Mouse (Mus musculus): Measurements from ENCODE around the gene Hip1.

DNA sequence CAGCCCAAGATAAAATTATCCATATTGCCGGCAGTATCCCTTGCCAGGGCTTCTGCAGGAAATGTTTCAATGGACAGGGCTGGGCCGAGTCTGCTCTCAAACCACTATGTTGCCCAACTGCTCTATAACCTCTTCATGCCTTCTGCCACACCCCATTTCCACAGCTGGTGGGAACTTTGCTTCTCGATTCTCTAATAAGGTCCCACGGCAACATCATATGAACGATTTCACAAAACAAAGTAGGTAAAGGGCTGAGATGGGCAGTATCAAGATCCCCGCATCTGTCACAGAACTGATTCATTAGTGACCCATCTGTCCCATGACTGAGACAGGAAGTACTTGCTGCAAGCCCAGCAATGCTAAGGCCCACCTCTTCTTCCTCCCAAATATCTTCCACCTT lies 76.6 kb downstream of the Hip1 start:
- TF ChIP-seq POLR2A (IDR thresholded peaks at IDR 0.05; ENCODE audit: low read depth, low read length) (no peak), CTCF (IDR thresholded peaks at IDR 0.05; ENCODE audit: extremely low read depth, insufficient read depth, insufficient read length, insufficient replicate concordance) (no peak)

Measured in spleen, adult 2 months (tissue).